Comparison of ENCODE assay signal across 23 mouse cellular contexts in the genomic region with DNA sequence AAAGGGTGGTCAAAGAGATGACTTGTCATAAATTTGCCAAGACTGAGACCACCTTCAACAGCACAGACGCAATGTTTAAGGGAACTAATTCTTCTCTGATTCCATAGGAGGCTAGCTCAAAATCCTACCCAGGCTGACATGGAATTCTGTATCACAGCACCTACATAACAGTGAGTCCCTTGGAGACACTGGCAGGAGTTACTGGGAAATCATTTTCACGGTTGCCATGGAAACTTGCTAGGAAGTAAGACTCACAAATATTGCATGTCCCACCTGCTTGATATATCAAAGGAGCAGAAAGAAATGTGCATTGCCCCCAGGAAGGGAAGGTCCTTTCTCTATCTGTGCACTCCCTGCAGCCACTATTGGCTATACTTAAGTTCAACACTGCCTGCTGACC.
DNase-seq lines count a peak whose midpoint lies in the region; ATAC-seq and TF ChIP-seq lines count a peak whose summit lies in the region.
"Had no signal": no experiment of that assay in that cellular context is flagged by ENCODE, and none has a peak within 500 bp of the region (broad histone marks: within the 10 kb centered on the region; RNA-seq: fewer than 3 reads in every experiment).

No protein-coding gene starts in this region.

- WGBS in forebrain, embryonic 14.5 days = 90% methylated on average over 2 of the region's 2 CpGs
- 94% methylated on average over 2 of the region's 2 CpGs for WGBS in forebrain, embryonic 12.5 days
- WGBS in hindbrain, embryonic 16.5 days = 73% methylated on average over 2 of the region's 2 CpGs
- 92% methylated on average over 2 of the region's 2 CpGs for WGBS in hindbrain, embryonic 10.5 days
- 88% methylated on average over 2 of the region's 2 CpGs for WGBS in midbrain, embryonic 14.5 days
- WGBS in midbrain, embryonic 10.5 days = 89% methylated on average over 2 of the region's 2 CpGs
- WGBS in midbrain, postnatal 0 days = 83% methylated on average over 2 of the region's 2 CpGs

- TF ChIP-seq CTCF in midbrain, postnatal 0 days (IDR thresholded peaks at IDR 0.05) = no peak

- H3K4me1 ChIP-seq in forebrain, embryonic 14.5 days (ENCODE audit: control insufficient read depth, insufficient read depth, low read length) = no peaks in the 10 kb centered on the region
- H3K4me1 ChIP-seq in forebrain, embryonic 12.5 days = no peaks in the 10 kb centered on the region
- H3K4me1 ChIP-seq in hindbrain, embryonic 16.5 days (ENCODE audit: control insufficient read depth, insufficient read depth, low read depth, low read length) = no peaks in the 10 kb centered on the region
- no peaks in the 10 kb centered on the region for H3K4me1 ChIP-seq in hindbrain, embryonic 10.5 days (replicated peaks)
- no peaks in the 10 kb centered on the region for H3K4me1 ChIP-seq in midbrain, embryonic 14.5 days (ENCODE audit: control insufficient read depth, insufficient read depth, low read length)
- no peaks in the 10 kb centered on the region for H3K4me1 ChIP-seq in midbrain, embryonic 10.5 days
- no peaks in the 10 kb centered on the region for H3K4me1 ChIP-seq in midbrain, postnatal 0 days (ENCODE audit: insufficient read depth, low read length)
- H3K4me1 ChIP-seq: embryonic facial prominence, embryonic 13.5 days; heart, embryonic 15.5 days; hindbrain, embryonic 15.5 days had no signal

- H3K27ac ChIP-seq in forebrain, embryonic 14.5 days (ENCODE audit: low read depth, low read length) = no peak overlapping the region
- H3K27ac ChIP-seq in forebrain, embryonic 12.5 days = no peak overlapping the region
- no peak overlapping the region for H3K27ac ChIP-seq in hindbrain, embryonic 16.5 days (ENCODE audit: low read depth, low read length)
- no peak overlapping the region for H3K27ac ChIP-seq in hindbrain, embryonic 10.5 days
- H3K27ac ChIP-seq in midbrain, embryonic 14.5 days (replicated peaks; ENCODE audit: low read depth, low read length) = no peak overlapping the region
- no peak overlapping the region for H3K27ac ChIP-seq in midbrain, embryonic 10.5 days (replicated peaks)
- no peak overlapping the region for H3K27ac ChIP-seq in midbrain, postnatal 0 days (ENCODE audit: low read depth, low read length)
- H3K27ac ChIP-seq: embryonic facial prominence, embryonic 13.5 days; heart, adult 2 months; heart, embryonic 15.5 days; hindbrain, embryonic 15.5 days had no signal

- H3K36me3 ChIP-seq in forebrain, embryonic 14.5 days (ENCODE audit: control insufficient read depth, insufficient read depth, low read length) = no peaks in the 10 kb centered on the region
- H3K36me3 ChIP-seq in forebrain, embryonic 12.5 days (replicated peaks) = no peaks in the 10 kb centered on the region
- no peaks in the 10 kb centered on the region for H3K36me3 ChIP-seq in hindbrain, embryonic 16.5 days (ENCODE audit: control insufficient read depth, insufficient read depth, low read length)
- H3K36me3 ChIP-seq in hindbrain, embryonic 10.5 days = no peaks in the 10 kb centered on the region
- H3K36me3 ChIP-seq in midbrain, embryonic 14.5 days (ENCODE audit: control insufficient read depth, insufficient read depth, low read length) = no peaks in the 10 kb centered on the region
- no peaks in the 10 kb centered on the region for H3K36me3 ChIP-seq in midbrain, embryonic 10.5 days
- no peaks in the 10 kb centered on the region for H3K36me3 ChIP-seq in midbrain, postnatal 0 days (ENCODE audit: insufficient read depth, low read length)
- H3K36me3 ChIP-seq: embryonic facial prominence, embryonic 13.5 days; G1E; heart, embryonic 15.5 days; hindbrain, embryonic 15.5 days had no signal

- peak; percentile 43 for DNase-seq in forebrain, embryonic 14.5 days (ENCODE audit: low spot score)
- no peak for DNase-seq in hindbrain, embryonic 10.5 days (ENCODE audit: low spot score)
- DNase-seq in midbrain, embryonic 14.5 days = peak; percentile 68
- DNase-seq in midbrain, embryonic 10.5 days (ENCODE audit: low spot score) = no peak
- peak; percentile 44 for DNase-seq in midbrain, postnatal 0 days (ENCODE audit: low spot score)
- DNase-seq in kidney, adult 18-20 months = no peak
- DNase-seq: adrenal gland, adult 8-10 months; adrenal gland, postnatal 36 days; B cell, adult 2 months; cerebellum, adult 11-12 months; cerebellum, adult 9-11 months; cerebellum, postnatal 36 days; gastrocnemius, postnatal 10 days; heart, adult 2 months; heart, postnatal 14 days had no signal

- H3K9ac ChIP-seq in forebrain, embryonic 14.5 days (ENCODE audit: low read length) = no peak overlapping the region
- no peak overlapping the region for H3K9ac ChIP-seq in forebrain, embryonic 12.5 days
- H3K9ac ChIP-seq in hindbrain, embryonic 16.5 days (ENCODE audit: low read depth, low read length) = no peak overlapping the region
- H3K9ac ChIP-seq in midbrain, embryonic 14.5 days (replicated peaks; ENCODE audit: low read length) = no peak overlapping the region
- no peak overlapping the region for H3K9ac ChIP-seq in midbrain, postnatal 0 days (replicated peaks; ENCODE audit: low read length, poor library complexity, severe bottlenecking)
- H3K9ac ChIP-seq: embryonic facial prominence, embryonic 13.5 days; heart, embryonic 15.5 days; hindbrain, embryonic 15.5 days had no signal

- no peak overlapping the region for H3K4me3 ChIP-seq in forebrain, embryonic 14.5 days (ENCODE audit: low read depth, low read length)
- no peak overlapping the region for H3K4me3 ChIP-seq in forebrain, embryonic 12.5 days (replicated peaks)
- no peak overlapping the region for H3K4me3 ChIP-seq in hindbrain, embryonic 16.5 days (ENCODE audit: low read length)
- no peak overlapping the region for H3K4me3 ChIP-seq in hindbrain, embryonic 10.5 days
- H3K4me3 ChIP-seq in midbrain, embryonic 14.5 days (replicated peaks; ENCODE audit: low read depth, low read length) = no peak overlapping the region
- H3K4me3 ChIP-seq in midbrain, embryonic 10.5 days = no peak overlapping the region
- no peak overlapping the region for H3K4me3 ChIP-seq in midbrain, postnatal 0 days (ENCODE audit: low read depth, low read length)
- H3K4me3 ChIP-seq: embryonic facial prominence, embryonic 13.5 days; heart, adult 2 months; heart, embryonic 15.5 days; hindbrain, embryonic 15.5 days had no signal

- H3K27me3 ChIP-seq in forebrain, embryonic 14.5 days (replicated peaks; ENCODE audit: control insufficient read depth, insufficient read depth, low read length) = no peaks in the 10 kb centered on the region
- H3K27me3 ChIP-seq in forebrain, embryonic 12.5 days = no peaks in the 10 kb centered on the region
- no peaks in the 10 kb centered on the region for H3K27me3 ChIP-seq in hindbrain, embryonic 16.5 days (replicated peaks; ENCODE audit: control insufficient read depth, insufficient read depth, low read length)
- H3K27me3 ChIP-seq in hindbrain, embryonic 10.5 days (ENCODE audit: insufficient read depth, poor library complexity, severe bottlenecking) = no peaks in the 10 kb centered on the region
- H3K27me3 ChIP-seq in midbrain, embryonic 14.5 days (ENCODE audit: control insufficient read depth, insufficient read depth, low read length) = no peaks in the 10 kb centered on the region
- no peaks in the 10 kb centered on the region for H3K27me3 ChIP-seq in midbrain, embryonic 10.5 days (ENCODE audit: low read depth, poor library complexity, severe bottlenecking)
- no peaks in the 10 kb centered on the region for H3K27me3 ChIP-seq in midbrain, postnatal 0 days (ENCODE audit: insufficient read depth, low read length)
- H3K27me3 ChIP-seq: embryonic facial prominence, embryonic 13.5 days; heart, embryonic 15.5 days; hindbrain, embryonic 15.5 days had no signal

- H3K4me2 ChIP-seq in forebrain, embryonic 14.5 days (ENCODE audit: low read length) = no peak overlapping the region
- H3K4me2 ChIP-seq in forebrain, embryonic 12.5 days = no peak overlapping the region
- no peak overlapping the region for H3K4me2 ChIP-seq in hindbrain, embryonic 16.5 days (ENCODE audit: low read length)
- H3K4me2 ChIP-seq in midbrain, embryonic 14.5 days (ENCODE audit: low read length) = no peak overlapping the region
- H3K4me2 ChIP-seq in midbrain, postnatal 0 days (ENCODE audit: low read depth, low read length, poor library complexity, severe bottlenecking) = no peak overlapping the region
- H3K4me2 ChIP-seq: embryonic facial prominence, embryonic 13.5 days; heart, embryonic 11.5 days; heart, embryonic 15.5 days; hindbrain, embryonic 15.5 days had no signal

- no peak for ATAC-seq in forebrain, embryonic 14.5 days
- ATAC-seq in forebrain, embryonic 12.5 days (ENCODE audit: low FRiP score) = no peak
- 0 out of 2 replicates have a peak, but pooled peaks have one; percentile 11 for ATAC-seq in hindbrain, embryonic 16.5 days
- no peak for ATAC-seq in midbrain, embryonic 14.5 days (ENCODE audit: low FRiP score, low TSS enrichment)
- peak; percentile 58; the same call in 1 of the 2 replicates for ATAC-seq in midbrain, postnatal 0 days (ENCODE audit: low FRiP score)
- ATAC-seq: CD4-positive, CD25-positive, alpha-beta regulatory T cell, adult 4 months had no signal

- no peaks in the 10 kb centered on the region for H3K9me3 ChIP-seq in forebrain, embryonic 14.5 days (replicated peaks; ENCODE audit: control insufficient read depth, low read length)
- H3K9me3 ChIP-seq in forebrain, embryonic 12.5 days = no peaks in the 10 kb centered on the region
- no peaks in the 10 kb centered on the region for H3K9me3 ChIP-seq in hindbrain, embryonic 16.5 days (ENCODE audit: control insufficient read depth, low read length)
- no peaks in the 10 kb centered on the region for H3K9me3 ChIP-seq in hindbrain, embryonic 10.5 days
- no peaks in the 10 kb centered on the region for H3K9me3 ChIP-seq in midbrain, embryonic 14.5 days (ENCODE audit: control insufficient read depth, low read length)
- no peaks in the 10 kb centered on the region for H3K9me3 ChIP-seq in midbrain, embryonic 10.5 days (replicated peaks)
- no peaks in the 10 kb centered on the region for H3K9me3 ChIP-seq in midbrain, postnatal 0 days (ENCODE audit: low read length)
- H3K9me3 ChIP-seq: embryonic facial prominence, embryonic 13.5 days; heart, embryonic 15.5 days; hindbrain, embryonic 15.5 days had no signal

Comparison
In these comparisons a context has a peak if more than half of its experiments do, and no peak if none do; other contexts are left out.
1. ATAC-seq: peak in hindbrain, embryonic 16.5 days (single experiment) and midbrain, postnatal 0 days (single experiment); none in forebrain, embryonic 14.5 days (single experiment), forebrain, embryonic 12.5 days (single experiment) and midbrain, embryonic 14.5 days (single experiment).
2. DNase-seq: peak in forebrain, embryonic 14.5 days (single experiment), midbrain, embryonic 14.5 days (single experiment) and midbrain, postnatal 0 days (single experiment); none in hindbrain, embryonic 10.5 days (single experiment), midbrain, embryonic 10.5 days (single experiment) and kidney, adult 18-20 months (single experiment).